Mouse (Mus musculus): ENCODE data around the gene Ier5. TPM values are rescaled to one million over a fixed set of nuclear protein-coding genes. Genes with fewer than 3 reads are reported as not detected.

The Ier5 gene
- polyA plus RNA-seq, 1 experiment from 2014 or later = 17.3 TPM

- H3K27ac ChIP-seq (ENCODE audit: low read depth, low read length) = no peak overlapping the region
These were observed 34.3 kb downstream of the Ier5 start for GRCm38 (mm10) chr1:155065068-155065701.

DNA sequence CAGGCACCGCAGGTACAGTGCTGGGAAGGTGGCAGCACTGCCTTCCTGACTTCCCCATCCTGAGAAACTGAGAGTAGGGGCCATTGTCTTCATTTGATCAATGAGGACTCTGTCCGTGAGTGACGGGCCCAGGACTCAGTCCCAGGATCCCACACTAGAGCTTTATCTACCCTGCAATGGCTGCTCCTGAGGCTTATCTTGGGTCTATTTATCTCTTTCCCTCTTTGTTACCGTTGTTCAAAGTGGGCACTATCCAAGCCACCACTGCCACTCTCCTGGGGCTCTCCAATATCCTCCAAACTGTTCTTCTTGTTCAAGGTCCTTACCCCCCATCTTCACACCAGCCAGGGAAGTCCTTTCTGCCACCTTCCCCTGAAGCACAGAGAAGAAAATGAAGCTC lies 34.8 kb downstream of the Ier5 start:
- no peaks in the 10 kb centered on the region for H3K27me3 ChIP-seq (ENCODE audit: control insufficient read depth, insufficient read depth, low read length)
- H3K9ac ChIP-seq (ENCODE audit: low read length) = no peak overlapping the region
- DNase-seq (ENCODE audit: low spot score) (no peak), ATAC-seq (ENCODE audit: insufficient read depth, low FRiP score, low TSS enrichment) (no peak)
- H3K4me1 ChIP-seq (ENCODE audit: control insufficient read depth, insufficient read depth, low read length) = no peaks in the 10 kb centered on the region
- H3K9me3 ChIP-seq (ENCODE audit: control insufficient read depth, low read length) = no peaks in the 10 kb centered on the region
- no peaks in the 10 kb centered on the region for H3K36me3 ChIP-seq (ENCODE audit: control insufficient read depth, insufficient read depth, low read length)
- no peak overlapping the region for H3K4me2 ChIP-seq (ENCODE audit: low read depth)
- 74% methylated on average over 4 of the region's 4 CpGs for WGBS
- no peak overlapping the region for H3K27ac ChIP-seq (ENCODE audit: low read depth, low read length)
- no peak overlapping the region for H3K4me3 ChIP-seq (ENCODE audit: low read depth, low read length)

More at GRCm38 (mm10) chr1:155065068-155065701, 34.3 kb downstream of the Ier5 start:
- WGBS = 85% methylated on average over 11 of the region's 11 CpGs
- Histone ChIP-seq H3K36me3 (ENCODE audit: control insufficient read depth, insufficient read depth, low read length) (no peaks in the 10 kb centered on the region), H3K4me2 (ENCODE audit: low read depth) (no peak overlapping the region), H3K4me1 (ENCODE audit: control insufficient read depth, insufficient read depth, low read length) (no peaks in the 10 kb centered on the region), H3K4me3 (ENCODE audit: low read depth, low read length) (no peak overlapping the region), H3K27me3 (ENCODE audit: control insufficient read depth, insufficient read depth, low read length) (no peaks in the 10 kb centered on the region), H3K9me3 (ENCODE audit: control insufficient read depth, low read length) (no peaks in the 10 kb centered on the region), H3K9ac (ENCODE audit: low read length) (no peak overlapping the region)
- DNase-seq (ENCODE audit: low spot score) (no peak), ATAC-seq (ENCODE audit: insufficient read depth, low FRiP score, low TSS enrichment) (no peak)

DNA sequence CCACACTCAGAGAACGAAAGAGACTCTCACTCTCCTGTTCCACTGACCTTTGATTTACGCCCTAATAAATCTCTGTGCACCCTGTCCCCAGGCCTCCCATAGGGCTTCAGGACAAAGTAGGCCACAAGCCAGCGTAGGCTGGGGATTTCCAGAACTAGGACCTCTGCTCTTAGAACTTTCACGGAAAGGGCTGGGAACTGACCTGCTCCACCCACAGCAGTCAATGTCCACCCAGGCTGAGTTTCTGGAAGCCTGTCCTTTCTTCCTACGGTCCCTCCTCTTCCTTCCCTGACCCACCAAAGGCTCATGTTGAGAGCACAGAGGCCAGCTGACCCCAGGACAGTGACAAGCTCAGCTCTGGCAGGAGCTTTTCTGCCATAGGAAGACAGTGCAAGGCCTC lies 35.3 kb downstream of the Ier5 start:
- H3K4me2 ChIP-seq (ENCODE audit: low read depth) = no peak overlapping the region
- H3K4me3 ChIP-seq (ENCODE audit: low read depth, low read length) = no peak overlapping the region
- DNase-seq (ENCODE audit: low spot score) (no peak), ATAC-seq (ENCODE audit: insufficient read depth, low FRiP score, low TSS enrichment) (no peak)
- H3K36me3 ChIP-seq (ENCODE audit: control insufficient read depth, insufficient read depth, low read length) = no peaks in the 10 kb centered on the region
- H3K27me3 ChIP-seq (ENCODE audit: control insufficient read depth, insufficient read depth, low read length) = no peaks in the 10 kb centered on the region
- no peaks in the 10 kb centered on the region for H3K9me3 ChIP-seq (ENCODE audit: control insufficient read depth, low read length)
- H3K27ac ChIP-seq (ENCODE audit: low read depth, low read length) = no peak overlapping the region
- no peaks in the 10 kb centered on the region for H3K4me1 ChIP-seq (ENCODE audit: control insufficient read depth, insufficient read depth, low read length)
- 84% methylated on average over 5 of the region's 5 CpGs for WGBS
- H3K9ac ChIP-seq (ENCODE audit: low read length) = no peak overlapping the region

DNA sequence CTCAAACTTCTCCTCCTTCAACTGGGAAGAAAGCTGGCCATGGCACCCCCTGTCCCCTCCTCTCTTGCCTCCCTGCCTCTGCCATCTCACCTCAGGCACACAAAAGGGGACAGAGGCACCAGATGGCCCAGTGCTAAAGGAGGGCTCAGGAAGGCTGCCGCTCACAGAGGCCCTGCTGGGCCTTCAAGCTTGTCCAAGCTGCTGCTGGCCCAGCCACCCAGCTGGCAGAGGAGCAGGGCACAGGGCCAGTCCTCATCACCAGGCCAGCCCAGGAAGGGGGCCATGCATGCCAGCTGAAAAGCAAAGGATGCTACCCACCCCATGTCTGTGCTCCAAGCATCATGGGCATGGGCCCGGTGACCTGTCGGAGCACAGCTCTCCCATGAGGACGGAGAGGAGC lies 36.5 kb downstream of the Ier5 start:
- H3K27ac ChIP-seq (ENCODE audit: low read depth, low read length) = no peak overlapping the region
- DNase-seq (ENCODE audit: low spot score) (no peak), ATAC-seq (ENCODE audit: insufficient read depth, low FRiP score, low TSS enrichment) (no peak)
- H3K9ac ChIP-seq (ENCODE audit: low read length) = no peak overlapping the region
- no peak overlapping the region for H3K4me2 ChIP-seq (ENCODE audit: low read depth)
- H3K4me1 ChIP-seq (ENCODE audit: control insufficient read depth, insufficient read depth, low read length) = no peaks in the 10 kb centered on the region
- no peaks in the 10 kb centered on the region for H3K36me3 ChIP-seq (ENCODE audit: control insufficient read depth, insufficient read depth, low read length)
- H3K4me3 ChIP-seq (ENCODE audit: low read depth, low read length) = no peak overlapping the region
- H3K27me3 ChIP-seq (ENCODE audit: control insufficient read depth, insufficient read depth, low read length) = no peaks in the 10 kb centered on the region
- 75% methylated on average over 4 of the region's 4 CpGs for WGBS
- H3K9me3 ChIP-seq (ENCODE audit: control insufficient read depth, low read length) = no peaks in the 10 kb centered on the region

- Histone ChIP-seq H3K4me2 (ENCODE audit: low read depth) (no peak overlapping the region), H3K27ac (ENCODE audit: low read depth, low read length) (no peak overlapping the region), H3K4me1 (ENCODE audit: control insufficient read depth, insufficient read depth, low read length) (no peaks in the 10 kb centered on the region), H3K4me3 (ENCODE audit: low read depth, low read length) (no peak overlapping the region), H3K9me3 (ENCODE audit: control insufficient read depth, low read length) (no peaks in the 10 kb centered on the region), H3K9ac (ENCODE audit: low read length) (no peak overlapping the region), H3K27me3 (ENCODE audit: control insufficient read depth, insufficient read depth, low read length) (no peaks in the 10 kb centered on the region), H3K36me3 (ENCODE audit: control insufficient read depth, insufficient read depth, low read length) (no peaks in the 10 kb centered on the region)
- 87% methylated on average over 7 of the region's 7 CpGs for WGBS
- no peak for DNase-seq (ENCODE audit: low spot score)
- ATAC-seq (ENCODE audit: insufficient read depth, low FRiP score, low TSS enrichment) = no peak
These were observed 37.4 kb downstream of the Ier5 start for GRCm38 (mm10) chr1:155062057-155062456.

- no peak overlapping the region for H3K4me2 ChIP-seq (ENCODE audit: low read depth)
- H3K36me3 ChIP-seq (ENCODE audit: control insufficient read depth, insufficient read depth, low read length) = no peaks in the 10 kb centered on the region
- H3K27me3 ChIP-seq (ENCODE audit: control insufficient read depth, insufficient read depth, low read length) = no peaks in the 10 kb centered on the region
- no peaks in the 10 kb centered on the region for H3K9me3 ChIP-seq (ENCODE audit: control insufficient read depth, low read length)
- H3K27ac ChIP-seq (ENCODE audit: low read depth, low read length) = no peak overlapping the region
- ATAC-seq (ENCODE audit: insufficient read depth, low FRiP score, low TSS enrichment) (0 out of 2 replicates have a peak, but pooled peaks have one; percentile 51), DNase-seq (ENCODE audit: low spot score) (no peak)
- WGBS = 58% methylated on average over 17 of the region's 17 CpGs
- no peak overlapping the region for H3K9ac ChIP-seq (ENCODE audit: low read length)
- no peak overlapping the region for H3K4me3 ChIP-seq (ENCODE audit: low read depth, low read length)
- no peaks in the 10 kb centered on the region for H3K4me1 ChIP-seq (ENCODE audit: control insufficient read depth, insufficient read depth, low read length)
These were observed 38.3 kb downstream of the Ier5 start for GRCm38 (mm10) chr1:155060832-155061801.

DNA sequence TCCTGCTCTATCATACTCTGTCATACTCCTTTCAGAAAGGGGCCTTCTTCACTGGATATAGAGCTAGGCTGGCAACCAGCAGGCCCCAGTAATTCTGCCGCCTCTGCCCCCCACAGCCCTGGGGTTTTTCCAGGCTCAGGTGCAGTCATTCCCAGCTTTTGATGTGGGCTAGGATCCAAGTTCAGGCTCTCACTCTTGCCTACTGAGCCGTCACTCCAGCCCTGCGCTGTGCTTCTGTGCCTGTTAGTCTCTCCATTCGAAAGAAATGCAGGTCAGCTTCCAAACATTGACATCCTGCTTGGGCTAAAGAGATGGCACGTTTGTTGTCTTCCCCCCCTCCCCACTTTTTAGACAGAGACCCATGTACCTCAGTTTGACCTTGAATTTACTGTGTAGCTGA lies 39.2 kb downstream of the Ier5 start:
- H3K4me2 ChIP-seq (ENCODE audit: low read depth) = no peak overlapping the region
- 71% methylated on average over 5 of the region's 5 CpGs for WGBS
- no peak overlapping the region for H3K27ac ChIP-seq (ENCODE audit: low read depth, low read length)
- H3K9ac ChIP-seq (ENCODE audit: low read length) = no peak overlapping the region
- H3K4me3 ChIP-seq (ENCODE audit: low read depth, low read length) = no peak overlapping the region
- no peaks in the 10 kb centered on the region for H3K9me3 ChIP-seq (ENCODE audit: control insufficient read depth, low read length)
- no peaks in the 10 kb centered on the region for H3K27me3 ChIP-seq (ENCODE audit: control insufficient read depth, insufficient read depth, low read length)
- no peaks in the 10 kb centered on the region for H3K4me1 ChIP-seq (ENCODE audit: control insufficient read depth, insufficient read depth, low read length)
- DNase-seq (ENCODE audit: low spot score) (no peak), ATAC-seq (ENCODE audit: insufficient read depth, low FRiP score, low TSS enrichment) (no peak)
- H3K36me3 ChIP-seq (ENCODE audit: control insufficient read depth, insufficient read depth, low read length) = no peaks in the 10 kb centered on the region

GRCm38 (mm10) chr1:155059505-155059904 lies 39.9 kb downstream of the Ier5 start:
- Histone ChIP-seq H3K9ac (ENCODE audit: low read length) (no peak overlapping the region), H3K9me3 (ENCODE audit: control insufficient read depth, low read length) (no peaks in the 10 kb centered on the region), H3K27me3 (ENCODE audit: control insufficient read depth, insufficient read depth, low read length) (no peaks in the 10 kb centered on the region), H3K4me3 (ENCODE audit: low read depth, low read length) (no peak overlapping the region), H3K4me1 (ENCODE audit: control insufficient read depth, insufficient read depth, low read length) (no peaks in the 10 kb centered on the region), H3K36me3 (ENCODE audit: control insufficient read depth, insufficient read depth, low read length) (no peaks in the 10 kb centered on the region), H3K27ac (ENCODE audit: low read depth, low read length) (no peak overlapping the region), H3K4me2 (ENCODE audit: low read depth) (no peak overlapping the region)
- DNase-seq (ENCODE audit: low spot score) (no peak), ATAC-seq (ENCODE audit: insufficient read depth, low FRiP score, low TSS enrichment) (no peak)
- WGBS = 30% methylated on average over 14 of the region's 14 CpGs

Measured in neural tube, embryonic 11.5 days (tissue).